Mouse (Mus musculus): Measurements from ENCODE around the gene Tmem138. TPM values are rescaled to one million over a fixed set of nuclear protein-coding genes. Genes with fewer than 3 reads are reported as not detected.

Tmem138 gene
- polyA plus RNA-seq (2015; fragmentation: Nextera tagmentation; extraction: Ambion mirVana), result 8.2 and 8.4 TPM in 2 replicates

DNA sequence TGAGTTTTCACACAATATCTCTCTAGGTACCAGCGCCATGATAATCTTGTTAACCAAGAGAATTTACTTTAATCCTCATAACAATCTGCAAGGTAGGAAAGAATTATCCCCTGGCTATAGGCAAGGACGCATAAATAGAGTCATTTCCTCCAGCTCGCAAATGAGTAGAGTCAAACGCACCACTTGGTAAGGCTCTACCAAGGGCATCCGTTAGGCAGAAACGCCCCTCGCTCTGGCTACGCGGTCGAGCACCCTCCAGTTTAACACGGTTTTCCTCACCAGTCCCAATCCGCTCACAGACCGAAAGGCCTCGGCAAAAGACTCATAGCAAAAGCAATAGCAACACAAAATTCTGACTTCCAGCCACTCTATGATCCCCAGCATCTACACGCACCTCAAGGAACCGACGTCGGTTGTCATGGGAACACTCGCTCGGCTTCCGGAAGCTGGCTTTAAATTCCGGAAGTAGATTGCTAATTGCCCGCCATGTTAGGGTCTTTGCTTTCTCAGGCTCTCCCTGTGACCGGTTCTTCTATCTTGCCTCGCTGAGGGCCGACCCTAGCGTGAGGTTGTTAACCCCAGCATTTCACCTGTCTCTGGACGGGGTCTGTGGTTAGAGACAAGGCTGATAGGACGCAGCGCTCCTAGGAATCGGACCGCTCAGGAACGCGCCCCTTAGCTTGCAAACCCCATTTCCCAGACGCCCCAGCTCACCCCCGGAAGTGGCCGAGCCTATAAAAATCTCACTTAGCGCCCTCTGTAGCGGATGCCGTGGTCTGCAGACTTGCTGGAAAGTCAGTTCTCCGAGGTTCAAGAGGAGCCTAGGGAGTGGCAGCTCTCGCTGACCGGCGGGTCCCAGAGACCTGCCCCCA, at the start of gene Tmem138, which contains the start of gene Cyb561a3:
Tmem138 (minus strand) TSS at position 673 of the 872 bp plus-strand sequence.
Cyb561a3 (plus strand) TSS at position 483 of the 872 bp plus-strand sequence.
- Histone ChIP-seq H3K4me1 (ENCODE audit: insufficient read depth) (peaks cover 29% of the 10 kb centered on the region), H3K9me3 (ENCODE audit: low read length) (no peaks in the 10 kb centered on the region), H3K36me3 (replicated peaks; ENCODE audit: insufficient read depth, low read length) (peaks cover 24% of the 10 kb centered on the region), H3K27me3 (ENCODE audit: insufficient read depth, low read length) (no peaks in the 10 kb centered on the region), H3K27ac (ENCODE audit: low read depth) (peak within 1 kb of the TSS; percentile 79), H3K4me2 (ENCODE audit: low read depth, low read length) (peak within 1 kb of the TSS; percentile 91), H3K9ac (replicated peaks) (peak within 1 kb of the TSS; percentile 70), H3K4me3 (ENCODE audit: low read depth, low read length) (peak within 1 kb of the TSS; percentile 64)
- DNase-seq (peak; percentile 92), ATAC-seq (peak; percentile 95)
- TF ChIP-seq CTCF (IDR thresholded peaks at IDR 0.05; ENCODE audit: low read depth) (peak; percentile 73), EP300 (IDR thresholded peaks at IDR 0.05; ENCODE audit: low read depth) (peak; percentile 70)
- WGBS (ENCODE audit: insufficient replicate concordance), result under 1% methylated on average over 44 of the region's 44 CpGs

DNA sequence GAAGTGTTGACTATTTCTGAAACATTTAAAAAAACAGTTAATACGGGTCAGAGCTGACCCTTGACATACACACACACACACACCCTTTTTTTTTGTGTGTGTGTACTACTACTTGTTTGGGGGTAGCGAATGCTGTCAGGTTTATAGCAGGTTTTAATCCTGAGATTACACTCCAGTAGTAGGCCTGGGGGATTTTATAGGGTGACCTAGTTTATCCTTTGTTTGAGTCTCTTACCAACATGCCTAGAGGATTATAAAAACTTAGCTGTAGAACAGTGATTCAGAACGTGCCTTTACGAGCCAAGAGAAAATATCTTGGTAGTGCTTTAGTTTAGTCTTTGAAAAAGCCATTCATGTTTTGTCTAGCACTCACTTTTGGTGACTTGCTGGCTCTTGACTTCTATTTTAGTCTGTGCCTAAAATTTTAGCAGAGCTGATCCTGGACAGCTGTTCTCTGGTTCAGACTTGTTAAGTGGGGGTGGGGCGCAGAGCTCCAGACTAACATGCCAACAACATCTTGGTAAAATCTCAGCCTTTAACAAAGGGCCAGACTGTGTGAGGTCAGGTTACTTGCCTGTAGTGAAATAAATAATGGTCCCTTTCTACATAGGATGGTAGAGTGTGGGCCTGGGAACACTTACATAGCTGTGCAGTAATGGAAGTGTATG, 31.5 kb upstream of the Tmem138 start:
- ATAC-seq (no peak), DNase-seq (no peak)
- Histone ChIP-seq H3K4me2 (ENCODE audit: low read depth, low read length) (no peak overlapping the region), H3K4me1 (ENCODE audit: insufficient read depth) (peaks cover 22% of the 10 kb centered on the region), H3K27me3 (ENCODE audit: insufficient read depth, low read length) (no peaks in the 10 kb centered on the region), H3K36me3 (replicated peaks; ENCODE audit: insufficient read depth, low read length) (peaks cover 63% of the 10 kb centered on the region), H3K9ac (replicated peaks) (no peak overlapping the region), H3K9me3 (ENCODE audit: low read length) (no peaks in the 10 kb centered on the region), H3K27ac (ENCODE audit: low read depth) (no peak overlapping the region), H3K4me3 (ENCODE audit: low read depth, low read length) (no peak overlapping the region)
- TF ChIP-seq EP300 (IDR thresholded peaks at IDR 0.05; ENCODE audit: low read depth), result no peak
- no peak for TF ChIP-seq CTCF (IDR thresholded peaks at IDR 0.05; ENCODE audit: low read depth)
- WGBS (ENCODE audit: insufficient replicate concordance), result 92% methylated on average over 5 of the region's 5 CpGs

DNA sequence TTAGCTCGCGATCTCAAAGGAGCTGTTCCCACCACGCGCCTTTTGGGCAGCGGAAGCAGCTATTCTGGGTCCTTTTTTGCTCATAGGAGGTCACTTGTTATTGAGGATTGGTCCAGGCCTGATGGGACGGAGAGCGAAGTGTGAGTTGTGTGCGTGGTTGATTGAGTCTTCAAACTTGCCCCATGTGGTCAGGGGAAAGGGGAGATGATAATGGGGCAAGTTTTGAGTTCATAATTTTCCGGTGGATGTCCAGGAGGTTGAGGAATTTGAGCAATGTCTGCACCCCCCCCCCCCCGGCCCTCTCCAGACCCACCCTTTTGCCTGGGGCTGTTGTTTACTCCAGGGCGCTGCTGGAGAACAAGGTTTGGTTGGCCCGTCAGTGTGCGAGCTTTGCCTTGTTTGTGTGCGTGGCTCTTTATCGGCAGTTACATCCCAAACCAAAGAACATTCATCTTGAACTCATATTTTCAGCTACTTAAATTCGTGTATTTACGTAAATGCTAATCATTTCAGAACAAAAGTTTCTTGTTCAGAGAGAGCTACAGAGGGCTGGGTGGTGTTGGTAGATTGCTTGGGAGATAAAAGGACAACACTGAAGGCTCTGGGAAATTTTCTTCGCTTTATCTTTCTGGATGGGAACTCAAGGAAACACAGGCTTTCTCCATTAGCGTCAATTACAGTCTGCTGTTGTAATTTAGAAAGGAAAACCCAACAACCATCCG, 28.9 kb upstream of the Tmem138 start:
- Histone ChIP-seq H3K27me3 (ENCODE audit: insufficient read depth, low read length) (no peaks in the 10 kb centered on the region), H3K4me2 (ENCODE audit: low read depth, low read length) (peak overlapping the region; percentile 85), H3K4me3 (ENCODE audit: low read depth, low read length) (peak overlapping the region; percentile 83), H3K27ac (ENCODE audit: low read depth) (peak overlapping the region; percentile 94), H3K36me3 (replicated peaks; ENCODE audit: insufficient read depth, low read length) (peaks cover 37% of the 10 kb centered on the region), H3K4me1 (ENCODE audit: insufficient read depth) (peaks cover 39% of the 10 kb centered on the region), H3K9me3 (ENCODE audit: low read length) (no peaks in the 10 kb centered on the region), H3K9ac (replicated peaks) (peak overlapping the region; percentile 91)
- ATAC-seq (peak; percentile 13; the same call in 1 of the 2 replicates), DNase-seq (peak; percentile 53)
- WGBS (ENCODE audit: insufficient replicate concordance), result 4% methylated on average over 20 of the region's 20 CpGs
- no peak for TF ChIP-seq EP300 (IDR thresholded peaks at IDR 0.05; ENCODE audit: low read depth)
- no peak for TF ChIP-seq CTCF (IDR thresholded peaks at IDR 0.05; ENCODE audit: low read depth)

DNA sequence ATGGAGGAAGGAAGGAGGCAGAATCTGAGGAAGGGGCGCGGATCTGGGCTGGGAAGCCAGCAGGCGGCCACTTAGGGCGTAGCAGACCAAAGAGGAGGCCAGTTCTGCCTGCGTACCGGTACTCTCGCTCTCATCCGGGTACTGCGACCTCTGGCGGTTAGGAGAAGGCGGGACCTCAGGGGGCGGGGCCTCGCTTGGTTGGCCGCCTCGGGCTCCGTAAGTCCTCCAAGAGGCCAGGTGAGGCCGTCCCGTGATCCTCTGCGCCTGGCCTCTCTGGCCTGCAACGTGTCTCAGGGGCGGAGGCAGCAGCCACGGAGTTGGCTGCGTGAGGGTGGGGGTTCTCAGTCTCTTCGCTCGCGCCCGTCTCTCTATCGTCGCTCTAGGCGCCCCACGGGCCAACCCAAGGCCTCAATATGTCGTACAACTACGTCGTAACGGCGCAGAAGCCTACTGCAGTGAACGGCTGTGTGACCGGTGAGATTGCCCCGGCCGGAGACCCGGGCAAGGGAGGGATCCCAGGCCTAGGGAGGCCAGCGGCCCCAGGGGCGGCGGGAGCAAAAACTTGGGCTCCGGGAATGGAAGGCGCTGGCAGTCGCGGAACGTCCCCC, 28.2 kb upstream of the Tmem138 start, which contains the start of the genes Ddb1 and Tkfc:
Ddb1 (plus strand) TSS at position 35 of the 608 bp plus-strand sequence.
Tkfc (minus strand) TSS at position 362 of the 608 bp plus-strand sequence.
- WGBS (ENCODE audit: insufficient replicate concordance), result under 1% methylated on average over 49 of the region's 49 CpGs
- peak; percentile 94 for ATAC-seq

DNA sequence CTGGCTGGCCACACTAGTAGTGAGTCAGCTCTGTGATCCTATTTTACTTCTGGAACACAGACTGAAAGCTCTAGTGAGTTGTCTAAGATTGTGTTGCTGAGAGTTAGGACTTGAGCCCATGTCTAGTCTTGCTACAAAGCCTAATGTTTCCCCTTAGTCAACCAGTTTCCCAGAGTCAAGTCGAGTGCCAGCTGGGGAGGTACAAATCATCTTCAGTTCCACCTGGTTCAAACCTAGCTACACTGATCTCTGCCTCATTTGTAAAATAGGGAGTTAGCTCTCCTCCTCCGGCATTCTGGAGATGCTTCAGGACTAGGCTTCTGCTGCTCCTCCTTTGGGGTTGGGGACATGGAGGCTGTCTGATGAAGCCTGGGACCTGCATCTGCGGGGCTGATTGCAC, 27.4 kb upstream of the Tmem138 start:
- H3K27me3 ChIP-seq (ENCODE audit: insufficient read depth, low read length), result no peaks in the 10 kb centered on the region
- DNase-seq (no peak), ATAC-seq (no peak)
- peaks cover 39% of the 10 kb centered on the region for H3K4me1 ChIP-seq (ENCODE audit: insufficient read depth)
- H3K27ac ChIP-seq (ENCODE audit: low read depth), result peak overlapping the region; percentile 94
- no peaks in the 10 kb centered on the region for H3K9me3 ChIP-seq (ENCODE audit: low read length)
- 41% methylated on average over 3 of the region's 3 CpGs for WGBS (ENCODE audit: insufficient replicate concordance)
- peaks cover 31% of the 10 kb centered on the region for H3K36me3 ChIP-seq (replicated peaks; ENCODE audit: insufficient read depth, low read length)
- H3K9ac ChIP-seq (replicated peaks), result peak overlapping the region; percentile 91
- peak overlapping the region; percentile 83 for H3K4me3 ChIP-seq (ENCODE audit: low read depth, low read length)
- peak overlapping the region; percentile 85 for H3K4me2 ChIP-seq (ENCODE audit: low read depth, low read length)
- TF ChIP-seq EP300 (IDR thresholded peaks at IDR 0.05; ENCODE audit: low read depth), result no peak
- no peak for TF ChIP-seq CTCF (IDR thresholded peaks at IDR 0.05; ENCODE audit: low read depth)

More for the DNA sequence above, 28.2 kb upstream of the Tmem138 start, which contains the start of the genes Ddb1 and Tkfc:
- Histone ChIP-seq H3K9ac (replicated peaks) (peak within 1 kb of the TSS; percentile 91), H3K36me3 (replicated peaks; ENCODE audit: insufficient read depth, low read length) (peaks cover 33% of the 10 kb centered on the region), H3K4me1 (ENCODE audit: insufficient read depth) (peaks cover 39% of the 10 kb centered on the region), H3K9me3 (ENCODE audit: low read length) (no peaks in the 10 kb centered on the region), H3K27me3 (ENCODE audit: insufficient read depth, low read length) (no peaks in the 10 kb centered on the region), H3K27ac (ENCODE audit: low read depth) (peak within 1 kb of the TSS; percentile 94), H3K4me2 (ENCODE audit: low read depth, low read length) (peak within 1 kb of the TSS; percentile 85), H3K4me3 (ENCODE audit: low read depth, low read length) (peak within 1 kb of the TSS; percentile 83)
- TF ChIP-seq CTCF (IDR thresholded peaks at IDR 0.05; ENCODE audit: low read depth) (peak; percentile 87), EP300 (IDR thresholded peaks at IDR 0.05; ENCODE audit: low read depth) (peak; percentile 55; the same call in 1 of the 2 replicates)
- peak; percentile 99 for DNase-seq

Data from liver, postnatal 0 days (tissue).